Comparison of ENCODE assay signal across 28 mouse cellular contexts in the genomic region with DNA sequence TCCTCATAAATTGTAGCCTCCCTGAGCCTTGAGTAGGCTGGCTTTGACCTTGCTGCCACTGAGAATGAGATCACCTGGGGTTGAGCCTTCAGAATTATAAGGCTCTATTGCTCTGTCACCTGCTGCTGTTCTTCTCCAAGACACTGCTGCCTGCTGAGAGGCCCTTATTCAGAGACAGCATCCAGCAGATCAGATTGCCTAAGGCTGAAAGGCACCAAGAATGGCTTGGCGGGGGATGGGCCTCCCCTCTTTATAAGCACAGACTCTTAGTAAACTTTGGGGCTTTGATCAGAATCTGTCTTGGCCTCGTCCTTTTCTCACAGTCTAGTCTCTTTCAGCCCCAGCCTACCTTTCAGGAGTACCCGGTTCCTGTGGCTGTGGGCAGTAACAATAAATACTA.
DNase-seq lines count a peak whose midpoint lies in the region; ATAC-seq and TF ChIP-seq lines count a peak whose summit lies in the region.
"Had no signal": no experiment of that assay in that cellular context is flagged by ENCODE, and none has a peak within 500 bp of the region (broad histone marks: within the 10 kb centered on the region; RNA-seq: fewer than 3 reads in every experiment).

No protein-coding gene starts in this region.

- no peak for DNase-seq in forebrain, embryonic 10.5 days (ENCODE audit: extremely low spot score, low spot score)
- no peak for DNase-seq in forebrain, postnatal 0 days
- no peak for DNase-seq in midbrain, embryonic 11.5 days (ENCODE audit: low spot score, missing footprints)
- DNase-seq in ZHBTc4 (ENCODE audit: low read depth, low spot score), result peak; percentile 23
- peak; percentile 12 for DNase-seq in mesoderm, embryonic 11.5 days (ENCODE audit: low read depth, low spot score)
- no peak for DNase-seq in lung, adult 18-20 months
- no peak for DNase-seq in thymus, postnatal 0 days (ENCODE audit: low spot score)
- DNase-seq: adrenal gland, postnatal 10 days; cerebellum, adult 11 months; cerebellum, adult 9-10 months; cerebellum, postnatal 36 days; gastrocnemius, postnatal 25 days; heart, adult 11 months; kidney, adult 11 months; kidney, postnatal 14 days; liver; lung, embryonic 14.5 days; lung, postnatal 14 days; retina, postnatal 1 day; right cerebral cortex, postnatal 14 days had no signal

- no peaks in the 10 kb centered on the region for H3K36me3 ChIP-seq in forebrain, embryonic 10.5 days (replicated peaks)
- H3K36me3 ChIP-seq in forebrain, postnatal 0 days (ENCODE audit: insufficient read depth), result no peaks in the 10 kb centered on the region
- no peaks in the 10 kb centered on the region for H3K36me3 ChIP-seq in midbrain, embryonic 11.5 days (ENCODE audit: control insufficient read depth, insufficient read depth, low read length)
- no peaks in the 10 kb centered on the region for H3K36me3 ChIP-seq in midbrain, embryonic 13.5 days
- H3K36me3 ChIP-seq: embryonic facial prominence, embryonic 12.5 days; heart, embryonic 10.5 days; heart, embryonic 15.5 days had no signal

- H3K27me3 ChIP-seq in forebrain, embryonic 10.5 days (ENCODE audit: poor library complexity, severe bottlenecking), result no peaks in the 10 kb centered on the region
- no peaks in the 10 kb centered on the region for H3K27me3 ChIP-seq in forebrain, postnatal 0 days (ENCODE audit: insufficient read depth, low read length)
- no peaks in the 10 kb centered on the region for H3K27me3 ChIP-seq in midbrain, embryonic 11.5 days (ENCODE audit: control insufficient read depth, insufficient read depth, low read length)
- no peaks in the 10 kb centered on the region for H3K27me3 ChIP-seq in midbrain, embryonic 13.5 days
- H3K27me3 ChIP-seq: embryonic facial prominence, embryonic 12.5 days; heart, embryonic 15.5 days had no signal

- H3K27ac ChIP-seq in forebrain, embryonic 10.5 days, result 0 out of 2 replicates have a peak overlapping the region, but pooled peaks have one; percentile 30
- H3K27ac ChIP-seq in forebrain, postnatal 0 days (ENCODE audit: low read depth, low read length), result no peak overlapping the region
- H3K27ac ChIP-seq in midbrain, embryonic 11.5 days (ENCODE audit: low read depth, low read length), result no peak overlapping the region
- no peak overlapping the region for H3K27ac ChIP-seq in midbrain, embryonic 13.5 days
- H3K27ac ChIP-seq: embryonic facial prominence, embryonic 12.5 days; heart, embryonic 10.5 days; heart, embryonic 15.5 days; hindbrain, embryonic 14.5 days; liver, embryonic 14.5 days had no signal

- H3K9me3 ChIP-seq in forebrain, embryonic 10.5 days, result peaks cover 5% of the 10 kb centered on the region; the same call in 1 of the 2 replicates
- H3K9me3 ChIP-seq in forebrain, postnatal 0 days (ENCODE audit: low read length), result no peaks in the 10 kb centered on the region
- H3K9me3 ChIP-seq in midbrain, embryonic 11.5 days (ENCODE audit: control insufficient read depth, low read length), result no peaks in the 10 kb centered on the region
- no peaks in the 10 kb centered on the region for H3K9me3 ChIP-seq in midbrain, embryonic 13.5 days
- H3K9me3 ChIP-seq: embryonic facial prominence, embryonic 12.5 days; heart, embryonic 15.5 days had no signal

- no peak overlapping the region for H3K9ac ChIP-seq in forebrain, postnatal 0 days
- H3K9ac ChIP-seq in midbrain, embryonic 11.5 days (ENCODE audit: low read length), result no peak overlapping the region
- H3K9ac ChIP-seq in midbrain, embryonic 13.5 days (replicated peaks), result no peak overlapping the region
- H3K9ac ChIP-seq: embryonic facial prominence, embryonic 12.5 days; heart, embryonic 15.5 days; hindbrain, embryonic 14.5 days; liver, embryonic 14.5 days; lung, embryonic 14.5 days had no signal

- no peak overlapping the region for H3K4me3 ChIP-seq in forebrain, embryonic 10.5 days
- H3K4me3 ChIP-seq in forebrain, postnatal 0 days (ENCODE audit: low read depth, low read length), result no peak overlapping the region
- no peak overlapping the region for H3K4me3 ChIP-seq in midbrain, embryonic 11.5 days (ENCODE audit: low read depth, low read length)
- H3K4me3 ChIP-seq in midbrain, embryonic 13.5 days (replicated peaks), result no peak overlapping the region
- H3K4me3 ChIP-seq: embryonic facial prominence, embryonic 12.5 days; heart, embryonic 10.5 days; heart, embryonic 15.5 days had no signal

- WGBS in forebrain, embryonic 10.5 days, result 16% methylated on average over 3 of the region's 3 CpGs
- WGBS in forebrain, postnatal 0 days, result 22% methylated on average over 3 of the region's 3 CpGs
- 17% methylated on average over 3 of the region's 3 CpGs for WGBS in midbrain, embryonic 11.5 days
- 11% methylated on average over 3 of the region's 3 CpGs for WGBS in midbrain, embryonic 13.5 days

- H3K4me2 ChIP-seq in forebrain, postnatal 0 days (ENCODE audit: low read depth), result no peak overlapping the region
- H3K4me2 ChIP-seq in midbrain, embryonic 11.5 days, result no peak overlapping the region
- H3K4me2 ChIP-seq in midbrain, embryonic 13.5 days (replicated peaks), result no peak overlapping the region
- H3K4me2 ChIP-seq: embryonic facial prominence, embryonic 12.5 days; heart, embryonic 15.5 days; hindbrain, embryonic 14.5 days; lung, embryonic 14.5 days had no signal

- peaks cover 11% of the 10 kb centered on the region for H3K4me1 ChIP-seq in forebrain, embryonic 10.5 days
- H3K4me1 ChIP-seq in forebrain, postnatal 0 days (ENCODE audit: insufficient read depth), result no peaks in the 10 kb centered on the region
- H3K4me1 ChIP-seq in midbrain, embryonic 11.5 days (ENCODE audit: control insufficient read depth, insufficient read depth, low read length), result no peaks in the 10 kb centered on the region
- H3K4me1 ChIP-seq in midbrain, embryonic 13.5 days (replicated peaks), result peaks cover 4% of the 10 kb centered on the region; the same call in 1 of the 2 replicates
- H3K4me1 ChIP-seq: heart, embryonic 10.5 days; heart, embryonic 15.5 days had no signal

- no peak for ATAC-seq in forebrain, postnatal 0 days
- peak; percentile 64 for ATAC-seq in midbrain, embryonic 11.5 days (ENCODE audit: low FRiP score)
- ATAC-seq in midbrain, embryonic 13.5 days, result no peak
- ATAC-seq: CD4-positive, CD25-positive, alpha-beta regulatory T cell, adult 4 months; inflammation-experienced regulatory T-cells, adult 6 months had no signal

- no peak for TF ChIP-seq CTCF in forebrain, postnatal 0 days (IDR thresholded peaks at IDR 0.05; ENCODE audit: low read depth)

Comparison
In these comparisons a context has a peak if more than half of its experiments do, and no peak if none do; other contexts are left out.
1. DNase-seq: peak in ZHBTc4 (single experiment) and mesoderm, embryonic 11.5 days (single experiment); none in forebrain, embryonic 10.5 days (single experiment), forebrain, postnatal 0 days (single experiment), midbrain, embryonic 11.5 days (single experiment), lung, adult 18-20 months (0 of 2) and thymus, postnatal 0 days (single experiment).